Mouse (Mus musculus): ENCODE data around the gene Gja3. TPM values are rescaled to one million over a fixed set of nuclear protein-coding genes. Genes with fewer than 3 reads are reported as not detected.
A peak's percentile ranks its signal among the peaks of the same experiment; 100 is the strongest.

Gene Gja3
- not detected in 2 replicates for total RNA-seq (2021)
- long read RNA-seq, experiment 1: 0 reads
- long read RNA-seq, experiment 2: 0 reads

- DNase-seq: peak; percentile 19
These were observed at the start of gene Gja3 for GRCm38 (mm10) chr14:57057563-57058321. Gene Gja3 (minus strand): TSS chr14:57058100.

- no peak for DNase-seq
These were observed 49.2 kb upstream of the Gja3 start for GRCm38 (mm10) chr14:57107091-57107490.

GRCm38 (mm10) chr14:57105721-57106120 lies 47.8 kb upstream of the Gja3 start:
- no peak for DNase-seq

DNA sequence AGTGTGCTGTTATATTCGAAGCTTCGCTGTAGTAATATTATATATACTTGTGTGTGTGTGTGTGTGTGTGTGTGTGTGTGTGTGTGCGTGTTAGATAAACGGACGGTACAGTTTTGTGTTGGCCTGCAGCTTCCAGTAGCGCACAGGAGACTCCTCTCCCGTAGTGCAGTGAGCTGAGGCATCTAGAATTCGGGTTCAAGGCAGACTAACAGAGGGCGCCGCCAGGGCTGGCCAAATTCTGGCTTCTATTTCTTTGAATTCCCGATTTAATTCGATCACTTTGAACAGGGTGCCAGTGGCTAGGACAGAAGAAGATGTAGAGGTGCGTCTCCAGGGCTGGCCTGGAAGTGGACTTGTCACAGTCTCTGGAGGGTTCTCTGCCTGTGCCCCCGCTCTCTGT lies 47.2 kb upstream of the Gja3 start:
- DNase-seq: no peak

DNA sequence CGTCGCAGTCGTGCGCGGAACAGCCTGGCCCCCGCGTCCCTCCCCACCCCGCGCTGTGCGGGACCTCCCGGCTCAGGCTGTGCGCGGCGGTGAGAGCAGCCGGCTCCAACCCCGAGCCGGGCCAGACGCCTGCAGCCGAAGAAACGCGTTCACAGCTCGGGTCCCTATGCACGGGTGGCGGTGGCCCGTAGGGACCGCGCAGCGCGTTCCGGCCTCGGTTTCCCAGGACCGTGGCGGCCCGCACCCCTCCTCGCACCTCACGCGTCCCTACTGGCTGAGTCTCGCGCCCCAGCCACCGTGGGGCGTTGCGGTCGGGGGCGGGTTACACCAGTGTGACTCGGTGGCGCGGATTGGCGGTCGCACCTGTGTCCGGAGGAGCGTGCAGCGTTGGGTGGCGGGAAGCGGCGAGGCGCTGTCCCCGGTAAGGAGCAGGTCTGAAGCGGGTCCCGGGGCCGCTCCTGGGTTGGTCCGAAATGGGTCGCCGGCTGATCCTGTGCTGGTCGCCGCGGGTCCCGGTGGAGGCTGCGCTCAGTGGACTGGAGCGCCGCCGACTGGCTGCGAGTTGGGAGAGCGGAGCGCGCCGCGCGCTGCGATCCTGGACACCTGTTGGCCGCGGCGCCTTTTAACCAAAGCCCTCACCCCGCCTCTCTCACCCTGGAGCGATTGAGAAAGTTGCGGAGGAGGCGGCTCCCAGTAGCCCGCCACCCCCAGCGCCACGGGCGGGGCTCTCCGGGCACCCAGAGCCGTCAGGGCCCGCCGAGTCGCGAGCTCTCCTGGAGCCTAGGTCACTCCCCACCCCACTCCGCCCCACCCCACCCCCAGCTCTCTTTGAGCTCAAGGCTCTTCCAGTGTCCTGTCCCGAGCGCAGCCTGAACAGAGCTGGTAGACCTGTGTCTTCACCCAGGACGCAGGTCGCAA lies 46.5 kb upstream of the Gja3 start, which contains the start of gene Gjb2:
Gene Gjb2, minus strand, starts transcription at position 597 of the 918 bp plus-strand sequence.
- peak; percentile 68 for DNase-seq

DNA sequence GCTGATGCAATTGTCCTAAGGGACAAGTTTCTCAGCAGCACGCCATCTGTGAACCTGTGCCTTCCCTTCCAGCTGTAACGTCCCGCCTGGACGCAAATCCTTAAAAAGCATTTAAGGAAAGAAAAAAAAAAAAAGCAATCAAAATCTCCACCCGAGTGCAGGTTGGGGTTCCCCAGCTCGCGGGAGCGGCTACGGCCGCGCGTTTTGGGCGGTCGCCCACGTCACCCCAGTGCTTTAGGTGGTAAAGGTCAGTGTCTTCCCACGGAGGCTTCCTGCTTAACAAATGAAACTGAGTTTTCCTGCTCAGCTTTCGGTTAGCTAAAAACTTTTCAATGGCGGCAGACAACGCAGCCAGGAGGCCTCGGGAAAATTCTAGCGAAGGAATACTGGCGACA lies 45.8 kb upstream of the Gja3 start:
- peak; percentile 29 for DNase-seq

- no peak for DNase-seq
These were observed 45.2 kb upstream of the Gja3 start for GRCm38 (mm10) chr14:57103121-57103520.

GRCm38 (mm10) chr14:57101623-57102022 lies 43.7 kb upstream of the Gja3 start:
- DNase-seq: no peak

DNA sequence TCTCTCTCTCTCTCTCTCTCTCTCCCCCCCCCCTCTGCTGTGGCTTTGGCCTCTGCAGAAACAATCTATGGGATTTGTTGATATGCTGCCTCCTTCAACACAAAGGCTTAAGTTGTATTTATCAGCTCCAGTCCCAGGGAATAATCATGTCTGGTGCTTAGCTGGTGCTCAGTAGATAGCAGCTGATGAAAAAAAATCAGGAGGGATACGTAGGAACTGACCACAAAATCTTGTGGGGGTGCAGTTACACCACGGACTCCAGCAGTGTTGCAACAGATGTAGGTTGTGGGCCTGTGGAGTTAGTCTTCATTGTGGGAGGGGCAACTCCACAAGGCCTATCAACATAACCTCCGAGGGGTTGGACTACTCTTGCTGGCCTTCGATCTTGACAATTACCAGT lies 38.0 kb upstream of the Gja3 start:
- no peak for DNase-seq

DNA sequence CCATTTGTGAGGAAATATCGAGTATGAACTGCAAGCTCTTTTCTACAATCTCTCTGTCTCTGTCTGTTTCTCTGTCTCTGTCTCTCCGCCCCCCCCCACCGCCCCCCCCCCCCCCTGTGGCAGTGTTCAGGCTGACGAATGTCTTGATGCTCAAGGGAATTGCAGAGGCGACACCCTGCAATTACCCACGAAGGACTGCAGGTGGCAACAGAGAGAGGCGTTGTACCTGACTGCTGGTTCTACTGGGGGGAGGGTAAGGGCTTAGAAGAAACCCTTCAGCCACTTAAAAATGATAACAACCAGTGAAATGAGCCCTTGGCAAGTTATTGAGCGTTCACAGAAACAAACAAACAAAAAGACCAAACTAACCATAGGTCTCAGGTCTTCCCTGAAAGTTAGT lies 35.1 kb upstream of the Gja3 start:
- peak; percentile 69 for DNase-seq

GRCm38 (mm10) chr14:57090001-57090400 lies 32.1 kb upstream of the Gja3 start:
- no peak for DNase-seq

DNA sequence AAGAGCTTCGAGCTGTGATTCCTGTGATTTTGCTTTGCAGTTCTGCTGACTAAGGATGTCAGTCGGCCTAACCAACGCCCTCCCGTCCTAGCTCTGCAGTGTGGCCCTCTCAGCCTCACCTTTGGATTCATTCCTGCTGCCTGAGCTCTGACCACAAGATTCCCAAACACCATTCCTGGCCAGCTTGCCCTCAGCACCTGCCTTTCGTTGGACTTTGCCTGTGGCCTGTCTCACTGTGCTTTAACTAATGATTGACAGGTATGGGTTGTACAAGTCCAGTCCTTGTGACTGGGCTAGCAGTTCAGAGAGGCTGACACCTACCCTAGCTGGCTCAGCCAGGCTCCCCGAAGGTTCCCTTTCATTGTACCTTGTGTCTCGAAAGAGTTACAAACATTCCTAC lies 31.2 kb upstream of the Gja3 start:
- DNase-seq: no peak

- DNase-seq: no peak
These were observed 26.3 kb upstream of the Gja3 start for GRCm38 (mm10) chr14:57084180-57084668.

- DNase-seq: no peak
These were observed 25.0 kb upstream of the Gja3 start for GRCm38 (mm10) chr14:57082863-57083262.

DNA sequence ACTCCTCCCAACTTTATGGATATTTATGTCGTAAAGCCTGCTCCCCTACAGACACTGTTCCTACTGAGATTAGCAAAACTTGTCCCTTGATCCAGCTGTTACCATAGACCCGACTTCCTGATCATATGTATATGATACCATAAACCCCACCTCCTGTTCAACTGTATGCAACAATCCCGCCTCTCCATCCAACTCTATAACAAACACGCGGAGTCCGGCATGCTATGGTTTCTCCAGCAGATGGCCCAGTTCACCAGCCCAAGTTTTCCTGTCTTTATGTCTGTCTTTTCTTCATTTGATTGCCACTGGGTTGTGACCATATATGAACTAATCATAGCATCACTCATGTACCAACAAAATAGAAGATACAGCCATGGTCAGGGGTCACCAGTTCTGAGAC lies 17.6 kb upstream of the Gja3 start:
- DNase-seq: no peak

DNA sequence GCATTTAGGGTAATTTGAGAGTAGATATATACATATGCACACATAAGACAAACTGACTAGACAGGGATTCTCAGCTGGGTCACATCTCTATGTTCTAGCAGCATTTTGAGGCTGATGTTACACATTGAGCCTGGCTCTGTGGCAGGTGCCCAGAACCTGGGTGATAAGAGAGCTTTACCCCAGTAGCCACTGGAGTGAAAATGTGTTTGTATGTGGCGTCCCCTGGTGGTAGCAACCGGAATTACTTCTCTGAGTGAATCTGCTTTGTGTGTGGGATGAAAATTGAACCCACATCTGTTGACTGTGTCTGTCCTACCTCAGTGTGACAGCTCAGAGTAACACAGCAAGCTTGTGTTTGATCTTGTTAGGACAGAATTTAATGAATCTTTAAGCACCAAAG lies 12.0 kb upstream of the Gja3 start:
- peak; percentile 55 for DNase-seq

- no peak for DNase-seq
These were observed 8.2 kb upstream of the Gja3 start for GRCm38 (mm10) chr14:57066053-57066452.

DNA sequence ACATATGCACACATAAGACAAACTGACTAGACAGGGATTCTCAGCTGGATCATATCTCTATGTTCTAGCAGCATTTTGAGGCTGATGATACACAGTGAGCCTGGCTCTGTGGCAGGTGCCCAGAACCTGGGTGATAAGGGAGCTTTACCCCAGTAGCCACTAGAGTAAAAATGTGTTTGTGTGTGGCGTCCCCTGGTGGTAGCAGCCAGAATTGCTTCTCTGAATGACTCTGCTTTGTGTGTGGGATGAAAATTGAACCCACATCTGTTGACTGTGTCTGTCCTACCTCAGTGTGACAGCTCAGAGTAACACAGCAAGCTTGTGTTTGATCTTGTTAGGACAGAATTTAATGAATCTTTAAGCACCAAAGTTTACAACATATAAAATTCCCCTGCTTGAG lies 2.2 kb upstream of the Gja3 start:
- peak; percentile 80 for DNase-seq

- no peak for DNase-seq
These were observed 717 bp downstream of the Gja3 start for GRCm38 (mm10) chr14:57057204-57057562.

DNA sequence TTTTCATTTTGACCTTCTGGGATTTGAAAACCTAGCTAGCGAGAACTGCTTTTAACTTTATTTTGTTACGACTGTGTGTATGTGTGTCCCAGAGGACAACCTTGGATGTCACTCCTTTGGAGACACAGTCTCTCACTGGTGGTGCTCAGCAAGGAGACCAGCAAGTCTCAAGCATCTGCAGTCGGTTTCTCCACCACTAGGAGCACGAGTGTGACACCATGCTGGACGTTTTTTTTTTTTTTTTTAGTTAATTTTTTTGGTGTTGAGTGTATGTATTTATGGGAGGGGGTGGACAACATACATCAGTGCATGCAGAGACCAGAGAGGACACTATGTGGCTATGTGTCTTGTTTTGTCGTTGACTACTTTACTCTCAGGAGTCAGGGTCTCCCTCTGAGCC lies 5.2 kb downstream of the Gja3 start:
- no peak for DNase-seq

GRCm38 (mm10) chr14:57043863-57044262 lies 14.0 kb downstream of the Gja3 start:
- no peak for DNase-seq

DNA sequence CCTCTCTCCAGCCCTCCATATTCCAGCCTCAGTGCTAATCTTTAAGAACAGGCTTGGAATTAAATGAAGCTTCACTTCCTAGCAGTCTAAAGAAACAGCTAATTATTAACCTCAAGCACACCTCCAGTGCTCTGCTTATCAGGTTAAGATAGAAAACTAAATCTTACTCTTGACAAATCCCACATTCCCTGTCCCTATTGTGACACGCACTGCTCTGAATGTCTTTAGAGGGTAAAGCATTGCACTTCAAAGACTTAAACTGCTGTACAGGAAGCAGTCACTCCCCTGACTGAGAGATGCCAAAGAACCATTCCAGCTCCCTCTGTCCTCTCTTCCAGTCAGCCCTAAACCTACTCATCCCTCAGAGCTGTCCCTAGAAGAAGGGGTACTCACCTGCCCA lies 16.5 kb downstream of the Gja3 start:
- DNase-seq: no peak

DNA sequence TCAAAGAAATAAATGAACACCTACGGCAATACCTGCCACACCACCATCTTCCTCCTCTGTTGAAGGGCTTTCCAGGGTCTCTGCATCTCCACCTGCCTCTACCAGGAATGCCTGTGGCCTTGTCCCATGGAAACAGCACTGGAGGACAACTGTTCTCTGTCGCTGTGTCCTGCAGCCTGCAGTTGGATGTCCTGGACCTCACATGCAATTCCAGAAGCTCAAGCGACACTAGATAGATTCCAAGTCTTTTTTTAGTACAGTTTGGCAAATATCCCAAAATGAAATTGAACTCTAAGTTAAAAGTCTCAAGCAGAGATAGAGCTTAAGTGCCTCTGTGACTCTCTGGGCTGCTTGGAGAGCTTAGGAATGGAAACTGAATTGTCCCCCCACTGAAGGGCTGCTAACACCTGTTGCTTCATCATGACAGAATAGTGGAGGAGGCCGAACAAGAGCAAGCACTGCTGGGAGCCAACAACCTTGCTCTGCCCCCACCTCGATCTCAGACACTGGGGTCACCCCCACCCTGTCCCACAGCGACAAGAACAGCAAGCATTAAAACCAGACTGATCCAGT lies 22.9 kb downstream of the Gja3 start:
- no peak for DNase-seq
